In genomic region chr3:52029661-52030081, GRCm38 (mm10) we compare ENCODE assay signal across 8 mouse cellular contexts.
A peak's percentile ranks its signal among the peaks of the same experiment; 100 is the strongest.
DNase-seq lines count a peak whose midpoint lies in the region; ATAC-seq and TF ChIP-seq lines count a peak whose summit lies in the region.

No protein-coding gene starts in this region.

- peak; percentile 39 for DNase-seq in adrenal gland, adult 2 months
- no peak for DNase-seq in adrenal gland, postnatal 25 days
- DNase-seq in Muller cell, postnatal 12 days (ENCODE audit: inconsistent ontology term): peak; percentile 64
- DNase-seq in heart, adult 2 months: peak; percentile 49 to 50
- DNase-seq in layer of hippocampus, adult 8-10 months (ENCODE audit: low spot score in 2 of 2): peak; percentile 49 to 55
- DNase-seq in lung, postnatal 10 days: peak; percentile 92
- DNase-seq in gastrocnemius, postnatal 14 days: no peak

- no peaks in the 10 kb centered on the region for H3K79me2 ChIP-seq in heart, adult 2 months (replicated peaks; ENCODE audit: control insufficient read depth, insufficient read depth, low read length)

- H3K4me1 ChIP-seq in heart, adult 2 months (ENCODE audit: control insufficient read depth, insufficient read depth, low read length): peaks cover 3% of the 10 kb centered on the region
- H3K4me1 ChIP-seq in stomach, embryonic 16.5 days (ENCODE audit: control insufficient read depth, insufficient read depth, low read length): peaks cover 37% of the 10 kb centered on the region

- H3K36me3 ChIP-seq in heart, adult 2 months (ENCODE audit: control insufficient read depth, insufficient read depth, low read length): no peaks in the 10 kb centered on the region
- no peaks in the 10 kb centered on the region for H3K36me3 ChIP-seq in stomach, embryonic 16.5 days (ENCODE audit: control insufficient read depth, insufficient read depth, low read length)

- WGBS in heart, adult 2 months: 23% methylated on average over 12 of the region's 12 CpGs
- 23% methylated on average over 12 of the region's 12 CpGs for WGBS in stomach, embryonic 16.5 days

- peak overlapping the region; percentile 34 for H3K9ac ChIP-seq in heart, adult 2 months (ENCODE audit: low read depth, low read length)
- H3K9ac ChIP-seq in stomach, embryonic 16.5 days (ENCODE audit: low read length): peak overlapping the region; percentile 40

- H3K4me3 ChIP-seq in heart, adult 2 months: peak overlapping the region; percentile 26
- peak overlapping the region; percentile 30 for H3K4me3 ChIP-seq in stomach, embryonic 16.5 days (replicated peaks; ENCODE audit: low read length)

- no peak for TF ChIP-seq EP300 in heart, adult 2 months (IDR thresholded peaks at IDR 0.05; ENCODE audit: insufficient read depth, low read depth, low read length)

- ATAC-seq in stomach, embryonic 16.5 days (ENCODE audit: insufficient read depth, low FRiP score): no peak

- no peaks in the 10 kb centered on the region for H3K27me3 ChIP-seq in heart, adult 2 months (ENCODE audit: control insufficient read depth, insufficient read depth, low read length)
- no peaks in the 10 kb centered on the region for H3K27me3 ChIP-seq in stomach, embryonic 16.5 days (ENCODE audit: control insufficient read depth, insufficient read depth, low read length)

- TF ChIP-seq POLR2A in heart, adult 2 months (IDR thresholded peaks at IDR 0.05; ENCODE audit: insufficient read depth, low read depth, low read length): no peak

- intact Hi-C loops in heart, adult 2 months (cut with DNase I): no loop called here
- intact Hi-C loops in gastrocnemius, postnatal 14 days (cut with DNase I; ENCODE audit: low total_unique reads): no loop called here

- no peak for TF ChIP-seq CTCF in heart, adult 2 months (IDR thresholded peaks at IDR 0.05)

- H3K27ac ChIP-seq in heart, adult 2 months: peak overlapping the region; percentile 28; the same call in 1 of the 2 replicates
- peak overlapping the region; percentile 50 for H3K27ac ChIP-seq in stomach, embryonic 16.5 days (ENCODE audit: low read length)

- H3K4me2 ChIP-seq in stomach, embryonic 16.5 days (ENCODE audit: low read depth, low read length): peak overlapping the region; percentile 47

- no peaks in the 10 kb centered on the region for H3K9me3 ChIP-seq in stomach, embryonic 16.5 days (replicated peaks; ENCODE audit: control insufficient read depth, low read length)

Comparison
In these comparisons a context has a peak if more than half of its experiments do, and no peak if none do; other contexts are left out.
1. DNase-seq: peak in adrenal gland, adult 2 months (single experiment), Muller cell, postnatal 12 days (single experiment), heart, adult 2 months (2 of 2), layer of hippocampus, adult 8-10 months (2 of 2) and lung, postnatal 10 days (single experiment); none in adrenal gland, postnatal 25 days (single experiment) and gastrocnemius, postnatal 14 days (single experiment).